Mouse (Mus musculus) kidney, postnatal 10 days (tissue): ENCODE results near the gene Haus6.

Experiments used
- DNase-seq: peaks from one replicate; pipeline ENCODE4 v3.0.0; 2021; ENCODE audit warnings: mixed read lengths

Gene Haus6

DNA sequence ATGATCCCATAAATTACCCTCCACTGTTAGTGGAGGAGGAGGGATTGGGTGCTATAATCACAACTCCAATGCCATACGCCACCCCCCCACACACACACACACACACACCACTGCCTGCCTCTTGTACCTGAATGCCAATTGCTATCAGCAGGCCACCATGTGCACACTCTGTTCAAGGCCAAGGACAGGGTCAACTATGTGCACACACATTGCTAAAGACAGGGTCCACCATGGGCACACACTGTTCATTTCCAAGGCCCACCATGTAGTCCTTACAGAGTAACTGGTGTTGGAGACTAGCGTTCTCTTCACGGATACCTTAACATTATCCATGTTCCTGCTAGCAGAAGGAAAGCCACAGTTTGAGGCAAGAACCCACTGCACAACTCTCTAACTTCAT is 50.8 kb downstream of the Haus6 start:
- DNase-seq, result no peak

GRCm38 (mm10) chr4:86559006-86559405 is 52.8 kb downstream of the Haus6 start:
- no peak for DNase-seq

GRCm38 (mm10) chr4:86558228-86558627 is 53.6 kb downstream of the Haus6 start, which contains the start of gene Saxo1:
Saxo1 (minus strand) TSS chr4:86558328.
- no peak for DNase-seq

DNA sequence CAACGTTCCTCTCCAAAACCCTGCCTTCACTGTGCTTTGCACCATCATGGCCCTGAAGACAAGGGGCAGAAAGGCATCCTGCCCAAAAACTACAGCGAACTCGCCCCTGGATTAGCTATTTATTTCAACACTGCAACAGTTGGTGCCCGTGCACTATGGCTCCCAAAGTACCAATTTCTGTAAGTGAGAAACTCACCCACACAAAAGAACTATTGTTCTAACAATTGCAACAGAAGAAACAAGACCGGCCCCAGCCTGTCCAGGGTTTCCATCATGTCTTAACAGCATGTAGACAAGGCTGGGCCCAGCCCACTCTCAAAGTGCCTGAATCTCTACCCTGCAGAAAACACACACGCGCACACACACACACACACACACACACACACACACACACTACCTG is 54.5 kb downstream of the Haus6 start:
- no peak for DNase-seq

DNA sequence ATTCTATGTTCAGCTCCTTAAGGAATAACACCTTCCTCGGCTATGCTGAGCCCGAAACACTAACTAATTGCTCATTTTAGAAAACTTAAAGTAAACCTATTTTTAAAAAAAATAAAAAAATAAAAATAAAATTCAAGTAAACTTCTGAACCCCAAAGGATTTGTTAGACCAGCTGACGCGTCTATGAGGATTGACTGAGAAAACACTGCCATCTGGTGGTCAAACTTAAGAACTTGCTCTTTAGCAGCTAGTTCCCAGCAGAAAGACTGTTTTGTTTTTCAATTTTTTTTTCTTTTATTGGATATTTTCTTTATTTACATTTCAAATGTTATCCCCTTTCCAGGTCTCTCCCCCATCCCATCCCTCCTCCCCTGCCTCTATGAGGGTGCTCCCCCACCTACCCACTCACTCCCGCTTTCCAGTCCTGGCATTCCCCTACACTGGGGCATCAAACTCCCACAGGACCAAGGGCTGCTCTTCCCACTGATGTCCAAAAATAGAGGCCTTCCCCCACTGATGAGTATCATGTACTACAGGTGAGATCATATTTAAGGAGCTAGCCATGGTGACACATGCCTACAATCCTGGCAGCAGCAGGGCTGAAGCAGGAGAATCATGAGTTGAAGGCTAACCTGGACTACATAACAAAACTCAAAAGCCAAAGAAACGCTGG is 56.7 kb downstream of the Haus6 start:
- DNase-seq, result peak; percentile 35

DNA sequence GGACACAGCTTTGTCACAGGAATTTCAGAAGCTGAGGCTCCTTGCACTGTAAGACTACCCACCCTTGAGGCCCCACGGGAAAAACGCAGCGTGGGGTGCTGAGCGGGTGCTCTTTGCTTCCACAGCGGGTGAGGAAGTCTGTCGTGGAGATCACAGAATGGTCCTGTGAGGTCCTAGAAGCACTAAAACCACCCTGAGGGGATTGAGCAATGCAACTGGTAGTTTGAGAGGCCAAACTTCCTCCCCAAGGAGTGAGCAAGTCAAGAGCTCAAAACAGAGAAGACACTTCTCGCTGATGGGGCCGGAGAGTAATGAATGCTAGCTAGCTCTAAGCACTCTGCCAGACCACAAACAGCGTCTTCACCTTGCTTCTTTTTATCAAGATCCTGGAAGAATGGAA is 63.5 kb downstream of the Haus6 start:
- DNase-seq, result no peak

DNA sequence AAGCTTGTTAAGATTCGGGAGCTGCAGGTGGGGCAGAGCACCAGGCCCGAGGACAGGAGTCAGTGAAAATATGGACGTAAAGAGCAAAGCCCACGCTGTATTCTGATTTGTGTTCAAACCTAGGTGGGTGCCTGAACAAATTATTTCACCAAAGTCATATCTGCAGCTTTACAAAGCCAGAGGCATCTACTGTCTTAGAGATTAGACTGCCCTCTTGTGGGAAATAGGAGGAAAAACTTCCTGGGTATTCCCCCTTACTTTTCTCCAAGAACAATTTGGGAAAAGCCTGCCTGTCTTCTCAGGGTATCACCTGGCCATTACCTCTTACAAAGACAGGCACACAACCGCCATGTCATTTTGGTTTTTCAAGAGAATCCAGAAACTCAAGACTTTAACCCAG is 66.2 kb downstream of the Haus6 start:
- no peak for DNase-seq

GRCm38 (mm10) chr4:86543999-86544398 is 67.9 kb downstream of the Haus6 start:
- no peak for DNase-seq

DNA sequence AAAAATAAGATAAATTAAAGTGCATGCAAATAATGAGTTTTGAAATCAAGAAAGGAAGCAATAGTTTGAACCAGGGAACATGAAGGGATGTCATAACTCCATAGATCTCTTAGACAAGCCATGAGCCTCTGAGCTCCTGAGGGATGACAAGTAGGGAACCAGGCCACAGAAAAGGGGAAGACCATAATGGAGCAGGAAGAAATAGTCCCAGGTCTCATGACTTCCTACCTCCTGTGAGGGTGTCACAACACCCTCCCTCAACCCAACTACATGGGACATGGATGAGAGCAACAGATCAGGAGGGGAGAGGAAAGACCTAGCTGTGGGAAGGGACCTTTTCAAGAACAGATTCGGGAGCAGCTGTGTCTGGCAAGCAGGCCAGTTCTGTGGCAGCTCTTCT is 70.3 kb downstream of the Haus6 start:
- no peak for DNase-seq

DNA sequence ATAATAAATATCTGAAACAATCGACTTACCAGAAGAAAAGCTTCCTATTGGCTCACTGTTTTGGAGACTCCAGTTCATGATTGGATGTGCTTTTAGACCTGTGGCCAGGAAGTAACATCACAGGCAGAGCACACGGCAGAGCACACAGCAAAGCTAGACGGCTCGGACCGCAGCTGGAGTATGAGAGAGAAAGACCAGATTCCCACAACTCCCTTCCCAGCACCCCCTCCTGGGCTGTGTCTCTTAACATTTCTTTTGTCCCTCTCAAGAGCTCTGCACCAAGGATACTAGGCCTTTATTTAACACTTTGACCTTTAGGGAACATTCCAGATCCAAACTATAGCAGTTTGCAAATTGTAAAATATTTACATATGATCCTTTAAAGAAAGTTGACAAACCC is 72.9 kb downstream of the Haus6 start:
- DNase-seq, result no peak

DNA sequence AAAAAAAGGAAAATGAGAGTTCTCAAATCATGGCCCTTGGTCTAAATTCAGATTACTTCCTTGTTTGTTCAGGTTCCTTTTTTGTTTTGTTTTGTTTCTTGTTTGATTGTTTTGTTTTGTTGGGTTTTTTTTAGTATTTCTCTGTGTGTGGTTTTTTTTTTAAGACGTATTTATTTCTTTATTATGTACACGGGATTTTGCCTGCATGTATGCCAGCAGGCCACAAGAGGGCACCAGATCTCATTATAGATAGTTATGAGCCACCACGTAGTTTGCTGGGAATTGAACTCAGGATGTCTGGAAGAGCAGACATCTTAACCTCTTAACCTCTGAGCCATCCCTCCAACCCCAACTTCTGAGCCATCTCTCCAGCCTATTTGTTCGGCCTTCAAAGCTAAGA is 73.9 kb downstream of the Haus6 start:
- DNase-seq, result peak; percentile 48

GRCm38 (mm10) chr4:86534091-86534481 is 77.8 kb downstream of the Haus6 start:
- no peak for DNase-seq

- DNase-seq, result no peak
Measured at GRCm38 (mm10) chr4:86533406-86534090, 78.3 kb downstream of the Haus6 start.

GRCm38 (mm10) chr4:86529161-86529560 is 82.7 kb downstream of the Haus6 start:
- DNase-seq, result no peak
